Mouse (Mus musculus) hematopoietic stem cell, adult 5-6 weeks (primary cell): Measurements from ENCODE around the gene Ikzf2. TPM values are rescaled to one million over a fixed set of nuclear protein-coding genes. Genes with fewer than 3 reads are reported as not detected.

Experiments
- ATAC-seq, 2 experiments: fragments of 125-278 bp in 1 of 2; replicated peaks in 1 of 2; 2 replicates each; pipeline ENCODE4 v1.8.0; 2016 to 2017; ENCODE audit warnings: inconsistent platforms in 2 of 2, mild to moderate bottlenecking in 2 of 2, moderate number of reproducible peaks in 2 of 2, low read depth in 1 of 2, moderate TSS enrichment in 1 of 2; ENCODE audit not compliant: low FRiP score in 2 of 2, poor library complexity in 2 of 2, severe bottlenecking in 2 of 2, insufficient read depth in 1 of 2, low TSS enrichment in 1 of 2
- total RNA-seq: library from RNA; stranded (forward); fragments of 172-1452, 232-1000 nt; gene quantifications from 2 replicates; pipeline ENCODE4 v1.2.3, GENCODE M21; 2017

Ikzf2 gene
- total RNA-seq = 56.7 and 64.6 TPM in 2 replicates

GRCm38 (mm10) chr1:69687076-69687991 is at the start of gene Ikzf2:
TSS of gene Ikzf2 (minus strand) at chr1:69687245.
- ATAC-seq = peak; percentile 73 to 75

DNA sequence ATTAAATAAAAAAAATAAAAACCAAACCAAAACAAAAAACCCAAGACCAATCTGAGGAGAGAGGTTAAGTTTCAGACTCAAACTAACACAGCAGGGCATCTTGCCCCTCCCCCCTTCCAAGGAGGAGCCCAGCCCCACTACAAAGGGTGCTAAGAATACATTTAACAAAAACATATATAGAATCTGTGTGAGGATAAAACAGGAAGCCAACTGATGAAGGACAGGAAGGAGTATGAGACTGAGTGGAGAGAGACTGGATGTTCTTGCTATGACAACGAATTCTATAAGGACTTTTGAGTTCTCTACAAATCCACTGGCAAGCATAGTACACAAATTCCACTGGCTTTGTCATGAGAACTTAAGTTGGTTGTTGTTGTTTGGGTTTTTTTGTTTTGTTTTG is 42.7 kb upstream of the Ikzf2 start:
- ATAC-seq = no peak

DNA sequence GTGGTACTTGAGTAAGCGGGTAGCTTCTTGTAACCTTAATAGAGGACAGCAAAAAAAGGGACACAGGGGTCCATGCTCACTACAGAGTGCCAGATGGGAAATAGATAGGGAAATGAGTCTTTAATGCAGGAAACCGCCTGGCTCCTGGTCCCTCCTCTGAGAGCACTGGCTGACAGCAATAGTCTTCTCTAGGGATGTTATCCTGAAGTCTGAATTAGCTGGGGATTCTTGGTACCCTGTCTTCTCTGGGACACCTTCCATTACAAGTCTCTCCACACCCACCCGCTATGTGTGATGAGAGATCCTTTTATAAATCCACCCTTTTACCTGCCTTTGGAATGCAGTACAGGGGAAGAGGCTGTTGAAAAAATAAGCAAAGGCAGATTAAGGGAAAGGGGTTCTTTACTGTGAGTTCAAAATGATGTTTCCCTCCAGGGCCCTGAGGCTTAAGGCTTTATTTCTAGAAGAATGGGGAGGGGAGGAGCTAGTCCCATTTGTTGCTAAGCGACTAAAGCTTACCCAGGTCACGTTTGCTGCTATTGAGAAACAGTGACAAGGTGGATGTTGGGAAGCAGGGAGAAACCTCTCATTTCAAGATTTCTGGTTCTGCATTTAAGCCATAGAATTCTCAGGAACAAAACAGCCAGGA is 42.1 kb upstream of the Ikzf2 start:
- ATAC-seq = no peak

GRCm38 (mm10) chr1:69727968-69728367 is 40.9 kb upstream of the Ikzf2 start:
- ATAC-seq = no peak

GRCm38 (mm10) chr1:69717107-69717506 is 30.1 kb upstream of the Ikzf2 start:
- ATAC-seq = no peak

DNA sequence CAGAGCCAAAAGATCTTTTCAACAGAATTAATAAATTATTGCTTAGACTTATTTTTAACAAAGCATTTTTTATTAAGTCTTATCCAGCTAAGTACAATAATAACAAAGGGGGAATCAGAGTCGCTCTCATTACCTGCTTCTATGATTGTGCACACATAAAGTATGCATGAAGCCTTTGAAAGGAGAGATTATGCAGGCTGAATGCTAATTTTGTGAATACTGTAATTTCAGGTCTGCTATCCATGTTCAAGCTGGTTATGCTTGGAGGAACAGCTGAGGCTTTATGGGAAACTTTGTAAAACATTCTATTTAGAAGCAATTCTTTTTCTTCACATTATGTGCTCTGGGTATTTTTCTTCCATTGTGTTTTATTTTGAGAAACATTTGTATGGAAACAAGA is 21.5 kb upstream of the Ikzf2 start:
- ATAC-seq = no peak

GRCm38 (mm10) chr1:69703506-69704156 is 16.6 kb upstream of the Ikzf2 start:
- ATAC-seq = no peak

DNA sequence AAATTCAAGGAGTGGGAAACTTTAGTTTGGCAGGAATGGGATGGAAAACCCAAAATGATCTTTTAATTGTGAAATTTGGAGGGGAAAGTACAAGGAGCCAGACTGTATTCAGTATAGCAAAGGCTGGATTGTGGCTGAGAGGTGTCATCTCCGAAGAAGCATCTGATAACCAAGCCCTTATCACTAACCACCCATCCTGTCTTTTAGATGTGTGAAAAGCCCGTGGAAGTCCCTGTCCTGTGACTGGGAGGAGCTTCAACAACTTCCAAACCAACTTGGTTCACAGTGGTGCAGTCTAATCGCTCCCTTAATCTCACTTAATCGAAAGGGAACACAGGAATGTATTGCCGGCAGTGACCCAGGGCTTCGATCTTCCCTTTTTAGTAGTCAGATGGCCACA is 4.9 kb upstream of the Ikzf2 start:
- no peak for ATAC-seq

DNA sequence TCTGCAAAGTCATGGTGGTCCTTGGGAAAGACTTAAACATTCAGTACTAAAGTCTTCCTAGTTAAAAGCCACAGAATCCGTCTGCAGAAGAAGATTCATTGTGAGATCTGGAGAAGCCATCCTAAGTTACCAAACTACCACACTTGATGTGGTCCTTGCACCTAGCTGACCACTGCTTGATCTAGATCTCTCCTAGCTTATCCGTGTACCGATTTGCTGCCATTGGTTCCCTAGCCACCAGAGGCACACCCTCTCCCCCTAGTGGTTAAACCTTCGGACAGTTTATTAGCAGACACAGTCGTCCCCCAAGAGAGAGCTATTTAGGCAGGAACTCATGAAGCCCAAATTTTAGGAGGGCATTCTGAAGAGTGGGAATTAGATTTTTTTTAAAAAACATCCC is 1.9 kb upstream of the Ikzf2 start:
- ATAC-seq = peak; percentile 79 to 80

DNA sequence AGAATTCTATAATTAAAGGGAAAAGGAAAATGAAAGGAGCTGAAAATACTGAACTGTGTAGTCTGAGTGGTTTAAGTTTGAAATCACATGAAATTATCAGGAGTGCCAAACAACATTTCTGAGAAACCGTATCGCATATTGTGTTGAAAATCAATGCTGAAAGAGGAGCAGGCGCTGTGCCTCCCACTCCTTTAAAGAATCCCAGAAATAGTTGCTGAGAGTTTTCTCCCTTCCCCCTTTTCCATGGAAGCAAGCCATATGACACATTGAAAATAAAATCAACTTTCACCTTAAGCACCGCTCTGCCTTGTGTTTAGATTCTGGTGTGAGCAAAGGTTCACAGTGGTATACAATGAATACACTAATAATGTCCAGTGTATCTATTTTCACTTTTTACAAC is 1.1 kb upstream of the Ikzf2 start:
- ATAC-seq = no peak

GRCm38 (mm10) chr1:69686741-69687075 is 337 bp downstream of the Ikzf2 start:
- no peak for ATAC-seq

DNA sequence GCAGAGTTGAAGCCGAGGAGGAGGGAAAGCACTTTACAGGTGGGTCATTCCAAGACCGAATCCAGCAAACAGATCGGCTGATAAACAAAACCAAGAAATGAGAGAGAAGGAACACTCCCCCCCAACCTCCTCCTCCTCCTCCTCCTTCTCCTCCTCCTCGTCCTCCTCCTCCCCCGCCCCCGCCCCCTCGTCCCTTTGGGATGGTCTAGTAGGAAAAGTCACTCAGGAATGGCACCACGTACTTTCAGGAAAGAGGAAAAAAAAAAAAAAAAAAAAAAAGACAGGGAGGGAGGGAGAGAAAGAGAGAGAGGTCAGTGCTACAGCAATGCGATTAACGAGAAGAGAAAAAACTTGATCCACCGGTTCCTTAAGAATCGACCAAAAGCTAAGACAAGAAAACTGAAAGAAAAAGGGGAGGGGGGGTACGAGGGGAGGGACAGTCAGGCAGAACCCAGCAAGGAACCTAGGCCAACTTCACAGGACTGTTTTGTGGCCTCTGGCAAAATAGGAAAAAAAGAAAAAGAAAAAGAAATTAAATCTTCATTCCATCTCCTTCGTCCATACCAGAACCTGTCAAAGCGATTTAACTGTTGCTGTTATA is 1.1 kb downstream of the Ikzf2 start:
- ATAC-seq = no peak

DNA sequence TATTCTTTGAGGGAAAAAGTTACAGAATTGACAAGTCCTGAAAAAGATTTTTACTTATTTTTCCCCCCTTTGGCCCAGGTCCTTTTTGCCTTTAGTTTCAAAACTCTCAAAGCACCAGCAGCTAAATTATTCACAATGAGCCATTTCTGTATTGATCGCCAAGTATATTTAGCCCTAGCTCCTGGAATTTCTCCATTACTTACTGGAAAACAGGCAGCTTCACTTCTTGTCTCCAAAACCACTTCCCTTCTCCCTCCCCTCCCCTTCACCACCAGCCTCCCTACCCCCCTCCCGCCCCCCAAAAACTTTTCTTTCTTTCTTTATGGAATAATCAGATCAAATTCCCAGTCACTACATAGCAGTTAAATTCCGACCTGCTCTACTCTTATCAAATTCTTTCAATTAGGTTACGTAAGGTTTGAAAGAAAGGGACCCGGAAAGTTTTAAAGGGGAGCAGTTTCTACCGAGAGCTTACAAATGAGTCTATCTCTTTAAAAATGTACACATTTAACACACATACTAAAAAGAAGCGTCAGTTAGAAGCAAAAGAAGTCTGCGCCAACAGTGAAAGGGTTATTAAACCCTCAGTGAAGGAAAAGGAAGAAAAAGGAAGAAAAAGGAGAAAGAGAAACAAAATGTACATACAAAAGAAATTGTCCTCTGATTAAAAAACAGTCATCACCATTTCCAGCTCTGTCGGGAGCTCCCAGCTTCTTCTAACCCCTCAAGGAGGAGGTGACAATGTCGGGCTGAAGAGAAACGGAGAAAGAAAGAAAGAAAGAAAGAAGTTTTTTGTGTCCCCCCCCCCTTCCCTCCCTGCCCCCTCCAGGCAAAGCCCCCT is 1.8 kb downstream of the Ikzf2 start:
- ATAC-seq = no peak

DNA sequence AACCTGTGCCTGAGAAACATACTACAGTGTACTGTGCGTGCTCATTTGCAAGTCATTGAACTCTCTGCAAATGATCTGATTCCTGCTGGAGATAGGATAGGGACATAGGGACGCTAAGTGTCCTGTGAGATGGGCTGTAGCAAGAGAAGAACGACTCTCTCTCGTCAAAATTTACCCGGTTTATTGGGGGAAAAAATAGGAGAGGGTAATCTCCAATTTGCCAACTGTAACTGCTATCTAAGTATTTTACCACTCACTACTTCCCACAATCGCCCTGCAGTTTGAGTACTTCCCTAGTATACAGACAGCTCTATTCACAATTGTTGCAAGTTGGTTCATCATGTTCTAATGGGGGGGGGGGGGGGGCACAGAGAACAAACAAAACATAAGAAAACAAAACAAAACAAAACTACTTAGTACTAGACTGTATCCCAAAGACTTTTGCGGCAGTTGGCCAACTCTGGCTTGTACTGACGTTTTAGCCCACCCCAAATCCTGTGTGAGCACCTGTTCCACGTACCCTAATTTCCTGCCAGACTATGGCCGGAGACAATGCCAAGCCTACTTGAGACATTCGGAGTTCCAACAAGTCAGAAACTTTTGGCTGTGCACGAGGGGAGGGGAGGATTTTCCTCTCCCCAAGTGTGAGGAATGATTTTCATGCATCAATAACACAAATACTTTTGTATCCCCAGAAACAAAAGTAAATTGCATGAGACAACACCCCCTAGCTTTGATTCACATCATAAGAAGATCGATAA is 2.6 kb downstream of the Ikzf2 start:
- ATAC-seq = no peak

GRCm38 (mm10) chr1:69683851-69684250 is 3.2 kb downstream of the Ikzf2 start:
- ATAC-seq = no peak

- ATAC-seq = peak in 1 of 2 experiments; percentile 25; a peak in 1 of 4 replicates
Measured at GRCm38 (mm10) chr1:69683058-69683457, 4.0 kb downstream of the Ikzf2 start.
